In genomic region chr12:31747301-31747700, GRCm38 (mm10) we compare ENCODE assay signal across 15 mouse cellular contexts. TPM values are rescaled to one million over a fixed set of nuclear protein-coding genes. Genes with fewer than 3 reads are reported as not detected.
"Had no signal": no experiment of that assay in that cellular context is flagged by ENCODE, and none has a peak within 500 bp of the region (broad histone marks: within the 10 kb centered on the region; RNA-seq: fewer than 3 reads in every experiment).

No protein-coding gene starts in this region.

- DNase-seq: gastrocnemius, adult 2 months; gastrocnemius, postnatal 10 days; gastrocnemius, postnatal 25 days; heart, adult 18-20 months; heart, postnatal 10 days; kidney, adult 18-20 months; kidney, adult 8-10 months; kidney, postnatal 10 days; kidney, postnatal 36 days; layer of hippocampus, adult 9-11 months; layer of hippocampus, postnatal 36 days; left cerebral cortex, postnatal 4 days had no signal

RNA-seq across cellular contexts. Expression of gene Gpr22, which starts 33.6 kb away (rescaled TPM):
- total RNA-seq: gastrocnemius, adult 2 months; gastrocnemius, postnatal 10 days; gastrocnemius, postnatal 25 days; gastrocnemius, postnatal 4 days; hematopoietic stem cell, adult 5-6 weeks; liver, adult 2 months had no signal
